In genomic region chr2:164684807-164685206, GRCm38 (mm10) we compare ENCODE assay signal across 24 mouse cellular contexts. TPM values are rescaled to one million over a fixed set of nuclear protein-coding genes. Genes with fewer than 3 reads are reported as not detected.
DNase-seq lines count a peak whose midpoint lies in the region; ATAC-seq lines count a peak whose summit lies in the region.
"Had no signal": no experiment of that assay in that cellular context is flagged by ENCODE, and none has a peak within 500 bp of the region (broad histone marks: within the 10 kb centered on the region; RNA-seq: fewer than 3 reads in every experiment).

Gene Wfdc13, plus strand, starts transcription at chr2:164685107.

- peak within 1 kb of the TSS; percentile 31 for H3K4me2 ChIP-seq in stomach, embryonic 16.5 days (ENCODE audit: low read depth, low read length)
- no peak within 1 kb of the TSS for H3K4me2 ChIP-seq in midbrain, embryonic 13.5 days (replicated peaks)
- H3K4me2 ChIP-seq: embryonic facial prominence, embryonic 13.5 days; embryonic facial prominence, embryonic 15.5 days; forebrain, embryonic 12.5 days had no signal

- no peak within 1 kb of the TSS for H3K9ac ChIP-seq in stomach, embryonic 16.5 days (ENCODE audit: low read length)
- no peak within 1 kb of the TSS for H3K9ac ChIP-seq in midbrain, embryonic 13.5 days (replicated peaks)
- H3K9ac ChIP-seq: embryonic facial prominence, embryonic 13.5 days; embryonic facial prominence, embryonic 15.5 days; forebrain, embryonic 12.5 days had no signal

- peak within 1 kb of the TSS; percentile 22 for H3K4me3 ChIP-seq in stomach, embryonic 16.5 days (replicated peaks; ENCODE audit: low read length)
- no peak within 1 kb of the TSS for H3K4me3 ChIP-seq in midbrain, embryonic 13.5 days (replicated peaks)
- H3K4me3 ChIP-seq: embryonic facial prominence, embryonic 13.5 days; embryonic facial prominence, embryonic 15.5 days; erythroblast, embryonic 14.5 days; forebrain, embryonic 10.5 days; forebrain, embryonic 12.5 days had no signal

- peak; percentile 30 for DNase-seq in testis, postnatal 10 days (ENCODE audit: low spot score)
- DNase-seq in testis, postnatal 14 days (ENCODE audit: low spot score), result no peak
- no peak for DNase-seq in adrenal gland, postnatal 10 days
- DNase-seq: adrenal gland, adult 2 months; adrenal gland, postnatal 14 days; adrenal gland, postnatal 36 days; cerebellum, adult 11-12 months; cerebellum, adult 2 months; cerebellum, adult 9-10 months; cerebellum, postnatal 10 days; cerebellum, postnatal 25 days had no signal

- H3K27ac ChIP-seq in stomach, embryonic 16.5 days (ENCODE audit: low read length), result peak within 1 kb of the TSS; percentile 29; the same call in 1 of the 2 replicates
- no peak within 1 kb of the TSS for H3K27ac ChIP-seq in midbrain, embryonic 13.5 days
- H3K27ac ChIP-seq: embryonic facial prominence, embryonic 13.5 days; embryonic facial prominence, embryonic 15.5 days; forebrain, embryonic 10.5 days; forebrain, embryonic 12.5 days had no signal

- no peaks in the 10 kb centered on the region for H3K4me1 ChIP-seq in stomach, embryonic 16.5 days (ENCODE audit: control insufficient read depth, insufficient read depth, low read length)
- H3K4me1 ChIP-seq in midbrain, embryonic 13.5 days (replicated peaks), result no peaks in the 10 kb centered on the region
- H3K4me1 ChIP-seq: embryonic facial prominence, embryonic 13.5 days; embryonic facial prominence, embryonic 15.5 days; forebrain, embryonic 10.5 days; forebrain, embryonic 12.5 days had no signal

- no peaks in the 10 kb centered on the region for H3K9me3 ChIP-seq in stomach, embryonic 16.5 days (replicated peaks; ENCODE audit: control insufficient read depth, low read length)
- no peaks in the 10 kb centered on the region for H3K9me3 ChIP-seq in midbrain, embryonic 13.5 days
- H3K9me3 ChIP-seq: embryonic facial prominence, embryonic 13.5 days; embryonic facial prominence, embryonic 15.5 days; forebrain, embryonic 10.5 days; forebrain, embryonic 12.5 days had no signal

- 49% methylated on average over 3 of the region's 3 CpGs for WGBS in stomach, embryonic 16.5 days
- WGBS in midbrain, embryonic 13.5 days, result 59% methylated on average over 3 of the region's 3 CpGs

- peak; percentile 29; the same call in 1 of the 2 replicates for ATAC-seq in stomach, embryonic 16.5 days (ENCODE audit: insufficient read depth, low FRiP score)
- ATAC-seq in midbrain, embryonic 13.5 days, result no peak
- ATAC-seq: forebrain, embryonic 14.5 days; forebrain, embryonic 16.5 days had no signal

- no peaks in the 10 kb centered on the region for H3K27me3 ChIP-seq in stomach, embryonic 16.5 days (ENCODE audit: control insufficient read depth, insufficient read depth, low read length)
- H3K27me3 ChIP-seq in midbrain, embryonic 13.5 days, result no peaks in the 10 kb centered on the region
- H3K27me3 ChIP-seq: embryonic facial prominence, embryonic 13.5 days; embryonic facial prominence, embryonic 15.5 days had no signal

- H3K36me3 ChIP-seq in stomach, embryonic 16.5 days (ENCODE audit: control insufficient read depth, insufficient read depth, low read length), result no peaks in the 10 kb centered on the region
- no peaks in the 10 kb centered on the region for H3K36me3 ChIP-seq in midbrain, embryonic 13.5 days
- H3K36me3 ChIP-seq: embryonic facial prominence, embryonic 13.5 days; embryonic facial prominence, embryonic 15.5 days; forebrain, embryonic 10.5 days; forebrain, embryonic 12.5 days had no signal

RNA-seq across cellular contexts. Expression of gene Wfdc13, which starts in this region (rescaled TPM):
- polyA plus RNA-seq in stomach, embryonic 16.5 days (2015; fragmentation: Nextera tagmentation; extraction: Ambion mirVana), result 4.2 and 5.5 TPM in 2 replicates
- total RNA-seq in adrenal gland, postnatal 10 days (2021), result not detected
- polyA plus RNA-seq in midbrain, embryonic 13.5 days (2015; fragmentation: Nextera tagmentation; extraction: Ambion mirVana), result not detected in 2 replicates
- total RNA-seq: adrenal gland, adult 2 months; adrenal gland, postnatal 14 days; adrenal gland, postnatal 36 days; ES-E14 had no signal
- polyA plus RNA-seq: adrenal gland, adult 2 months; C2C12; cerebellum, adult 2 months; cortical plate, adult 2 months; embryonic facial prominence, embryonic 11.5 days; embryonic facial prominence, embryonic 13.5 days; erythroblast, embryonic 14.5 days; forebrain, embryonic 10.5 days; forebrain, embryonic 12.5 days; forebrain, embryonic 14.5 days; forebrain, embryonic 16.5 days had no signal
